Comparison of ENCODE assay signal across 15 mouse cellular contexts in genomic region chr15:101938600-101939308, GRCm38 (mm10). TPM values are rescaled to one million over a fixed set of nuclear protein-coding genes. Genes with fewer than 3 reads are reported as not detected.
A peak's percentile ranks its signal among the peaks of the same experiment; 100 is the strongest.
DNase-seq lines count a peak whose midpoint lies in the region.
"Had no signal": no experiment of that assay in that cellular context is flagged by ENCODE, and none has a peak within 500 bp of the region (broad histone marks: within the 10 kb centered on the region; RNA-seq: fewer than 3 reads in every experiment).

No protein-coding gene starts in this region.

- peak; percentile 39 for DNase-seq in adrenal gland, postnatal 10 days
- DNase-seq in adrenal gland, postnatal 4 days (ENCODE audit: low spot score in 2 of 2): no peak
- DNase-seq in lung, adult 18-20 months: peak; percentile 47 to 65
- DNase-seq in lung, postnatal 4 days: no peak
- peak; percentile 31 for DNase-seq in NIH3T3 (ENCODE audit: low read depth)
- DNase-seq in lung, postnatal 36 days: peak; percentile 62
- DNase-seq in gastrocnemius, postnatal 36 days: no peak
- DNase-seq in frontal cortex, postnatal 10 days (ENCODE audit: low spot score in 2 of 2): no peak
- DNase-seq: cerebellum, adult 9-11 months; heart, adult 2 months; midbrain, embryonic 14.5 days; right cerebral cortex, adult 18-20 months; spleen, adult 18-20 months; thymus, postnatal 36 days had no signal

- intact Hi-C loops in gastrocnemius, postnatal 36 days (cut with DNase I): no loop called here

RNA-seq across cellular contexts. Expression of gene Krt79, which starts 1.4 kb away (rescaled TPM):
- 1 to 10 TPM; 3.8 to 5.3 TPM for total RNA-seq in adrenal gland, postnatal 10 days (2021)
- total RNA-seq in adrenal gland, postnatal 4 days (2021): 1 to 10 TPM; 1.2 to 1.4 TPM
- under 1 TPM in 1 of 2 experiments, not detected in 1; 0.13 TPM for total RNA-seq in gastrocnemius, postnatal 36 days (2021)

RNA-seq across cellular contexts. Expression of gene Krt4, which starts 14.2 kb away (rescaled TPM):
- under 1 TPM in 1 of 2 experiments, not detected in 1; 0.18 TPM for total RNA-seq in adrenal gland, postnatal 10 days (2021)
- total RNA-seq in adrenal gland, postnatal 4 days (2021): not detected
- total RNA-seq in gastrocnemius, postnatal 36 days (2021): under 1 TPM in 1 of 2 experiments, not detected in 1; 0.12 TPM
- total RNA-seq: gastrocnemius, adult 18-20 months; heart, adult 2 months had no signal

RNA-seq across cellular contexts. Expression of gene Krt78, which starts 15.3 kb away (rescaled TPM):
- under 1 TPM in 1 of 2 experiments, not detected in 1; 0.09 TPM for total RNA-seq in adrenal gland, postnatal 10 days (2021)
- not detected for total RNA-seq in adrenal gland, postnatal 4 days (2021)
- total RNA-seq in gastrocnemius, postnatal 36 days (2021): not detected
- total RNA-seq: gastrocnemius, adult 18-20 months had no signal

RNA-seq across cellular contexts. Expression of gene Krt76, which starts 46.0 kb away (rescaled TPM):
- total RNA-seq in adrenal gland, postnatal 10 days (2021): not detected
- not detected for total RNA-seq in adrenal gland, postnatal 4 days (2021)
- total RNA-seq in gastrocnemius, postnatal 36 days (2021): not detected
- total RNA-seq: gastrocnemius, adult 18-20 months; heart, adult 2 months had no signal

Comparison
In these comparisons a context has a peak if more than half of its experiments do, and no peak if none do; other contexts are left out.
1. DNase-seq: peak in adrenal gland, postnatal 10 days (single experiment), lung, adult 18-20 months (2 of 2), NIH3T3 (single experiment) and lung, postnatal 36 days (single experiment); none in adrenal gland, postnatal 4 days (0 of 2), lung, postnatal 4 days (0 of 2), gastrocnemius, postnatal 36 days (0 of 2) and frontal cortex, postnatal 10 days (0 of 2).